Mouse (Mus musculus) mouse trophoblast stem cell (cell line): Measurements from ENCODE around the gene Six1.
"Not testable (repeated sequence)": the region's sequence is repeated elsewhere in the genome, so short reads cannot be mapped to it uniquely, and the experiment has no call there.

Source experiments
- in situ Hi-C, 2 experiments: fragments of 300-500 bp; cut with MseI, MboI; formaldehyde crosslinking; loops; 2 replicates in 1 of 2; 3 replicates in 1 of 2; pipeline ENCODE4 v1.15.1; 2025

Gene Six1

GRCm38 (mm10) chr12:73034901-73035895 lies 18.5 kb downstream of the Six1 start:
- in situ Hi-C loops, result no loop called here

- in situ Hi-C loops, result no loop called here
Observed at GRCm38 (mm10) chr12:73032665-73033064, 21.0 kb downstream of the Six1 start.

- in situ Hi-C loops, result no loop called here
Observed at GRCm38 (mm10) chr12:73031315-73031714, 22.4 kb downstream of the Six1 start.

- in situ Hi-C loops, result loop anchor here in 1 of 2 experiments (10.0 kb wide), 1 partner anchor 489 kb away; no protein-coding TSS in a partner anchor
Observed at GRCm38 (mm10) chr12:73025490-73025889, 28.2 kb downstream of the Six1 start.

GRCm38 (mm10) chr12:73020941-73021340 lies 32.7 kb downstream of the Six1 start:
- in situ Hi-C loops, result loop anchor here in 1 of 2 experiments (10.0 kb wide), 1 partner anchor 494 kb away; no protein-coding TSS in a partner anchor

GRCm38 (mm10) chr12:73020422-73020821 lies 33.3 kb downstream of the Six1 start:
- in situ Hi-C loops, result loop anchor here in 1 of 2 experiments (10.0 kb wide), 1 partner anchor 494 kb away; no protein-coding TSS in a partner anchor

- in situ Hi-C loops, result loop anchor here in 1 of 2 experiments (10.0 kb wide), 1 partner anchor 436 kb away; no protein-coding TSS in a partner anchor
Observed at GRCm38 (mm10) chr12:73018838-73019237, 34.8 kb downstream of the Six1 start.

- in situ Hi-C loops, result loop anchor here in 1 of 2 experiments (10.0 kb wide), 1 partner anchor 439 kb away; no protein-coding TSS in a partner anchor
Observed at GRCm38 (mm10) chr12:73016171-73016570, 37.5 kb downstream of the Six1 start.

GRCm38 (mm10) chr12:73014311-73014710 lies 39.4 kb downstream of the Six1 start:
- in situ Hi-C loops, result loop anchor here in 1 of 2 experiments (10.0 kb wide), 1 partner anchor 440 kb away; no protein-coding TSS in a partner anchor

GRCm38 (mm10) chr12:73012824-73013223 lies 40.9 kb downstream of the Six1 start:
- in situ Hi-C loops, result loop anchor here in 1 of 2 experiments (10.0 kb wide), 1 partner anchor 442 kb away; no protein-coding TSS in a partner anchor

- in situ Hi-C loops, result loop anchor here in 1 of 2 experiments (10.0 kb wide), 1 partner anchor 443 kb away; no protein-coding TSS in a partner anchor
Observed at GRCm38 (mm10) chr12:73012136-73012785, 41.4 kb downstream of the Six1 start.

GRCm38 (mm10) chr12:73002903-73003302 lies 50.8 kb downstream of the Six1 start:
- in situ Hi-C loops, result not testable (repeated sequence)

- in situ Hi-C loops, result not testable (repeated sequence)
Observed at GRCm38 (mm10) chr12:73002281-73002680, 51.4 kb downstream of the Six1 start.

- in situ Hi-C loops, result no loop called here
Observed at GRCm38 (mm10) chr12:72998105-72999001, 55.3 kb downstream of the Six1 start.

- in situ Hi-C loops, result no loop called here
Observed at GRCm38 (mm10) chr12:72996646-72997045, 57.0 kb downstream of the Six1 start.
